24 mouse cellular contexts compared by ENCODE assay signal in the genomic region with DNA sequence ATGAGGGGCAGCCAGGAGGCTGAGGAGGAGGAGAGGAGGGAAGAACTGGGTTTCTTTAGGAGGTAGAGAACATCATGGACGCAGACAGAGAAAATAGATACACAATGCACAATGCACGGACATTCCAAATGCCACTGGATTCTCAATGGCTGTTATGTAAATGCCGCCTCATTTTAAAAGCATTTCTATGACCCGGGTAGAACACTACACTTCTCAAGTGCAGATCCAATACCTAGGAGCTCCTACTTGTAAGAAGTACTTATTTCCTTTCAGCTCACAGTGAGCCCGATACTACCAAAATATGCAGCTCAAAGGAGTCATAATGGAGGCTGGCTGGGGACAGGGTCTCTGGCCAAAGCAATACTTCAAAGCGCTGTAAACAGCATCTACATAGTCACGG. TPM values are rescaled to one million over a fixed set of nuclear protein-coding genes. Genes with fewer than 3 reads are reported as not detected.
DNase-seq lines count a peak whose midpoint lies in the region; ATAC-seq and TF ChIP-seq lines count a peak whose summit lies in the region.
"Had no signal": no experiment of that assay in that cellular context is flagged by ENCODE, and none has a peak within 500 bp of the region (broad histone marks: within the 10 kb centered on the region; RNA-seq: fewer than 3 reads in every experiment).

No protein-coding gene starts in this region.

- WGBS in hindbrain, embryonic 13.5 days = 82% methylated on average over 7 of the region's 7 CpGs
- WGBS in hindbrain, embryonic 14.5 days = 82% methylated on average over 7 of the region's 7 CpGs
- 88% methylated on average over 7 of the region's 7 CpGs for WGBS in kidney, postnatal 0 days
- 60% methylated on average over 7 of the region's 7 CpGs for WGBS in lung, embryonic 16.5 days

- no peak for ATAC-seq in hindbrain, embryonic 13.5 days (ENCODE audit: low FRiP score)
- no peak for ATAC-seq in hindbrain, embryonic 14.5 days (ENCODE audit: low FRiP score)
- ATAC-seq in kidney, postnatal 0 days (replicated peaks; ENCODE audit: low FRiP score, low read depth) = no peak
- 0 out of 2 replicates have a peak, but pooled peaks have one; percentile 18 for ATAC-seq in lung, embryonic 16.5 days (ENCODE audit: low read depth)
- ATAC-seq: forebrain, embryonic 15.5 days; hindbrain, embryonic 16.5 days; midbrain, embryonic 13.5 days; Patski had no signal

- no peak overlapping the region for H3K9ac ChIP-seq in hindbrain, embryonic 13.5 days
- no peak overlapping the region for H3K9ac ChIP-seq in hindbrain, embryonic 14.5 days
- H3K9ac ChIP-seq in kidney, postnatal 0 days (ENCODE audit: low read depth, low read length) = no peak overlapping the region
- no peak overlapping the region for H3K9ac ChIP-seq in lung, embryonic 16.5 days (ENCODE audit: low read length)
- H3K9ac ChIP-seq: forebrain, embryonic 15.5 days; heart, embryonic 13.5 days; limb, embryonic 15.5 days; liver, embryonic 13.5 days; midbrain, embryonic 13.5 days had no signal

- no peak for DNase-seq in hindbrain, embryonic 14.5 days (ENCODE audit: low spot score)
- DNase-seq in kidney, postnatal 0 days (ENCODE audit: low spot score) = no peak
- no peak for DNase-seq in kidney, adult 9 months
- DNase-seq in lung, postnatal 4 days = no peak
- peak; percentile 56 for DNase-seq in lung, postnatal 36 days
- DNase-seq: adrenal gland, postnatal 10 days; cerebellum, adult 9-10 months; heart, postnatal 10 days; kidney, postnatal 25 days; liver, embryonic 13.5 days; retina, postnatal 1 day; right cerebral cortex, postnatal 14 days had no signal

- H3K4me3 ChIP-seq in hindbrain, embryonic 13.5 days = no peak overlapping the region
- no peak overlapping the region for H3K4me3 ChIP-seq in hindbrain, embryonic 14.5 days (replicated peaks; ENCODE audit: low read length)
- no peak overlapping the region for H3K4me3 ChIP-seq in kidney, postnatal 0 days (replicated peaks; ENCODE audit: low read depth, low read length)
- no peak overlapping the region for H3K4me3 ChIP-seq in lung, embryonic 16.5 days (ENCODE audit: low read length)
- H3K4me3 ChIP-seq: embryonic facial prominence, embryonic 13.5 days; forebrain, embryonic 10.5 days; forebrain, embryonic 15.5 days; heart, embryonic 13.5 days; limb, embryonic 10.5 days; limb, embryonic 15.5 days; liver, embryonic 13.5 days; midbrain, embryonic 13.5 days had no signal

- 0 out of 2 replicates have a peak, but pooled peaks cover under 1% of the 10 kb centered on the region for H3K36me3 ChIP-seq in hindbrain, embryonic 13.5 days
- no peaks in the 10 kb centered on the region for H3K36me3 ChIP-seq in hindbrain, embryonic 14.5 days (replicated peaks; ENCODE audit: control insufficient read depth, insufficient read depth)
- no peaks in the 10 kb centered on the region for H3K36me3 ChIP-seq in kidney, postnatal 0 days (ENCODE audit: insufficient read depth, low read length)
- no peaks in the 10 kb centered on the region for H3K36me3 ChIP-seq in lung, embryonic 16.5 days (ENCODE audit: control insufficient read depth, insufficient read depth, low read length)
- H3K36me3 ChIP-seq: forebrain, embryonic 10.5 days; forebrain, embryonic 15.5 days; heart, embryonic 13.5 days; limb, embryonic 10.5 days; limb, embryonic 15.5 days; liver, embryonic 13.5 days; midbrain, embryonic 13.5 days had no signal

- no peaks in the 10 kb centered on the region for H3K9me3 ChIP-seq in hindbrain, embryonic 13.5 days
- H3K9me3 ChIP-seq in hindbrain, embryonic 14.5 days (ENCODE audit: control insufficient read depth, low read length) = no peaks in the 10 kb centered on the region
- no peaks in the 10 kb centered on the region for H3K9me3 ChIP-seq in kidney, postnatal 0 days (replicated peaks; ENCODE audit: low read length)
- H3K9me3 ChIP-seq in lung, embryonic 16.5 days (ENCODE audit: control insufficient read depth, low read length) = no peaks in the 10 kb centered on the region
- H3K9me3 ChIP-seq: embryonic facial prominence, embryonic 13.5 days; forebrain, embryonic 10.5 days; forebrain, embryonic 15.5 days; heart, embryonic 13.5 days; limb, embryonic 10.5 days; limb, embryonic 15.5 days; liver, embryonic 13.5 days; midbrain, embryonic 13.5 days had no signal

- peaks cover 49% of the 10 kb centered on the region for H3K4me1 ChIP-seq in hindbrain, embryonic 13.5 days (replicated peaks)
- peaks cover 17% of the 10 kb centered on the region for H3K4me1 ChIP-seq in hindbrain, embryonic 14.5 days (replicated peaks; ENCODE audit: control insufficient read depth, insufficient read depth, low read length)
- H3K4me1 ChIP-seq in kidney, postnatal 0 days (replicated peaks; ENCODE audit: insufficient read depth, low read length) = peaks cover 6% of the 10 kb centered on the region
- peaks cover 39% of the 10 kb centered on the region for H3K4me1 ChIP-seq in lung, embryonic 16.5 days (replicated peaks; ENCODE audit: control insufficient read depth, insufficient read depth, low read length)
- H3K4me1 ChIP-seq: liver, embryonic 13.5 days had no signal

- TF ChIP-seq CTCF in kidney, postnatal 0 days (IDR thresholded peaks at IDR 0.05; ENCODE audit: low read depth) = no peak

- no peaks in the 10 kb centered on the region for H3K27me3 ChIP-seq in hindbrain, embryonic 13.5 days
- H3K27me3 ChIP-seq in hindbrain, embryonic 14.5 days (ENCODE audit: control insufficient read depth, insufficient read depth, low read length) = no peaks in the 10 kb centered on the region
- no peaks in the 10 kb centered on the region for H3K27me3 ChIP-seq in kidney, postnatal 0 days (ENCODE audit: insufficient read depth, low read length)
- no peaks in the 10 kb centered on the region for H3K27me3 ChIP-seq in lung, embryonic 16.5 days (ENCODE audit: control insufficient read depth, insufficient read depth, low read depth, low read length)
- H3K27me3 ChIP-seq: embryonic facial prominence, embryonic 13.5 days; forebrain, embryonic 15.5 days; heart, embryonic 13.5 days; limb, embryonic 15.5 days; liver, embryonic 13.5 days; midbrain, embryonic 13.5 days; Patski had no signal

- no peak overlapping the region for H3K4me2 ChIP-seq in hindbrain, embryonic 13.5 days
- no peak overlapping the region for H3K4me2 ChIP-seq in hindbrain, embryonic 14.5 days (replicated peaks)
- no peak overlapping the region for H3K4me2 ChIP-seq in kidney, postnatal 0 days (ENCODE audit: low read length)
- H3K4me2 ChIP-seq in lung, embryonic 16.5 days (ENCODE audit: low read depth, low read length) = 0 out of 2 replicates have a peak overlapping the region, but pooled peaks have one; percentile 17
- H3K4me2 ChIP-seq: embryonic facial prominence, embryonic 13.5 days; forebrain, embryonic 15.5 days; heart, embryonic 13.5 days; limb, embryonic 15.5 days; liver, embryonic 13.5 days; midbrain, embryonic 13.5 days had no signal

- 0 out of 2 replicates have a peak overlapping the region, but pooled peaks have one; percentile 20 for H3K27ac ChIP-seq in hindbrain, embryonic 13.5 days
- H3K27ac ChIP-seq in hindbrain, embryonic 14.5 days = no peak overlapping the region
- peak overlapping the region; percentile 92; the same call in 1 of the 2 replicates for H3K27ac ChIP-seq in kidney, postnatal 0 days
- H3K27ac ChIP-seq in lung, embryonic 16.5 days (ENCODE audit: low read length) = peak overlapping the region; percentile 84
- H3K27ac ChIP-seq: embryonic facial prominence, embryonic 13.5 days; forebrain, embryonic 10.5 days; forebrain, embryonic 15.5 days; heart, embryonic 13.5 days; limb, embryonic 10.5 days; limb, embryonic 15.5 days; liver, embryonic 13.5 days; macrophage; midbrain, embryonic 13.5 days had no signal

RNA-seq across cellular contexts. Expression of a gene that starts 12.8 kb away (rescaled TPM):
- 12.3 and 12.8 TPM in 2 replicates for polyA plus RNA-seq in hindbrain, embryonic 13.5 days (2015; fragmentation: Nextera tagmentation; extraction: Ambion mirVana)
- 17.9 and 21.4 TPM in 2 replicates for polyA plus RNA-seq in hindbrain, embryonic 14.5 days (2014; fragmentation: Nextera tagmentation; extraction: Ambion mirVana)
- 11.1 and 11.8 TPM in 2 replicates for polyA plus RNA-seq in kidney, postnatal 0 days (2015; fragmentation: Nextera tagmentation; extraction: Ambion mirVana)
- polyA plus RNA-seq in lung, embryonic 16.5 days (2015; fragmentation: Nextera tagmentation; extraction: Ambion mirVana) = 11.8 and 13.8 TPM in 2 replicates
